Mouse (Mus musculus) CH12.LX (cell line): ENCODE data around the gene Fam187a. TPM values are rescaled to one million over a fixed set of nuclear protein-coding genes. Genes with fewer than 3 reads are reported as not detected.
A peak's percentile ranks its signal among the peaks of the same experiment; 100 is the strongest.

Experiments used
- DNase-seq: peaks from one replicate; pipeline ENCODE4 v3.0.0-alpha.2; 2013; ENCODE audit errors: extremely low read depth
- H3K27ac ChIP-seq: 2 replicates; pipeline ENCODE4 v1.5.1; 2012; ENCODE audit warnings: low read depth, mild to moderate bottlenecking, control low read depth, moderate library complexity; ENCODE audit not compliant: insufficient read depth
- H3K27me3 ChIP-seq: replicated peaks from 2 replicates; pipeline ENCODE3; 2012; ENCODE audit warnings: inconsistent platforms
- H3K36me3 ChIP-seq, 2 experiments: replicated peaks in 1 of 2; 2 replicates each; pipeline versions ENCODE3 to v1.6.1; 2012; ENCODE audit warnings: inconsistent platforms in 1 of 2, low read length in 1 of 2, mild to moderate bottlenecking in 1 of 2, mixed read lengths in 1 of 2, moderate library complexity in 1 of 2; ENCODE audit not compliant: control insufficient read depth in 1 of 2, insufficient read depth in 1 of 2
- H3K4me1 ChIP-seq, 2 experiments: 2 replicates each; pipeline ENCODE4 v1.6.1; 2012; ENCODE audit warnings: inconsistent platforms in 1 of 2, moderate library complexity in 1 of 2; ENCODE audit not compliant: insufficient read depth in 2 of 2, control insufficient read depth in 1 of 2
- H3K4me2 ChIP-seq: 2 replicates; pipeline ENCODE4 v1.6.1; 2012; ENCODE audit warnings: low read depth, mild to moderate bottlenecking, control low read depth; ENCODE audit not compliant: poor library complexity, insufficient read depth, severe bottlenecking
- H3K4me3 ChIP-seq, 3 experiments: fragments of 150-350 bp in 1 of 3; sonication (generic) in 1 of 3; replicated peaks in 1 of 3; 2 replicates each; pipeline versions ENCODE3 to v1.5.1; 2011 to 2012; ENCODE audit warnings: low read depth in 2 of 3, low read length in 2 of 3, mild to moderate bottlenecking in 2 of 3, moderate library complexity in 2 of 3, control low read depth in 1 of 3, improper control_type of control experiment in 1 of 3, inconsistent platforms in 1 of 3, mixed read lengths in 1 of 3; ENCODE audit not compliant: poor library complexity in 1 of 3
- H3K79me2 ChIP-seq: replicated peaks from 2 replicates; pipeline ENCODE4 v1.6.1; 2012; ENCODE audit warnings: mild to moderate bottlenecking, moderate library complexity; ENCODE audit not compliant: control insufficient read depth, poor library complexity, insufficient read depth, severe bottlenecking; ENCODE audit errors: extremely low read depth
- H3K9ac ChIP-seq: 2 replicates; pipeline ENCODE4 v1.6.1; 2012; ENCODE audit warnings: low read depth, mild to moderate bottlenecking, control low read depth, moderate library complexity; ENCODE audit not compliant: insufficient read depth
- H3K9me3 ChIP-seq: replicated peaks from 2 replicates; pipeline ENCODE3; 2012; ENCODE audit warnings: low read length, inconsistent platforms, mixed read lengths
- BHLHE40 ChIP-seq: IDR thresholded peaks from 2 replicates; pipeline ENCODE4 v1.6.1; 2011; ENCODE audit warnings: mild to moderate bottlenecking, low read depth, low read length, improper control_type of control experiment
- CHD2 ChIP-seq: IDR thresholded peaks from 2 replicates; pipeline ENCODE4 v1.6.1; 2011; ENCODE audit warnings: low read length, improper control_type of control experiment
- CTCF ChIP-seq, 2 experiments: IDR thresholded peaks in 1 of 2; conservative IDR thresholded peaks in 1 of 2; 2 replicates each; pipeline ENCODE4 v1.5.1; 2011 to 2012; ENCODE audit warnings: low read depth in 2 of 2, low read length in 2 of 2, improper control_type of control experiment in 1 of 2, inconsistent platforms in 1 of 2, mild to moderate bottlenecking in 1 of 2, moderate library complexity in 1 of 2
- E2F4 ChIP-seq: IDR thresholded peaks from 2 replicates; pipeline ENCODE4 v1.6.1; 2011; ENCODE audit warnings: low read depth, low read length, improper control_type of control experiment; ENCODE audit not compliant: insufficient replicate concordance
- ELF1 ChIP-seq: IDR thresholded peaks from 2 replicates; pipeline ENCODE4 v1.6.1; 2014; ENCODE audit warnings: low read depth, mild to moderate bottlenecking, inconsistent platforms, low read length, improper control_type of control experiment
- ETS1 ChIP-seq: conservative IDR thresholded peaks from 2 replicates; pipeline ENCODE4 v1.6.1; 2012; ENCODE audit warnings: low read depth, mild to moderate bottlenecking, inconsistent platforms, low read length, improper control_type of control experiment, moderate library complexity
- HCFC1 ChIP-seq: IDR thresholded peaks from 2 replicates; pipeline ENCODE4 v1.6.1; 2012; ENCODE audit warnings: low read depth, mild to moderate bottlenecking, inconsistent platforms, low read length, improper control_type of control experiment
- IRF4 ChIP-seq: IDR thresholded peaks from 2 replicates; pipeline ENCODE4 v1.6.1; 2014; ENCODE audit warnings: low read depth, mild to moderate bottlenecking, inconsistent platforms, low read length, improper control_type of control experiment
- KAT2A ChIP-seq: IDR thresholded peaks from 2 replicates; pipeline ENCODE4 v1.6.1; 2012; ENCODE audit warnings: low read length, improper control_type of control experiment, inconsistent platforms; ENCODE audit not compliant: insufficient replicate concordance
- MAFK ChIP-seq: IDR thresholded peaks from 2 replicates; pipeline ENCODE4 v1.6.1; 2011; ENCODE audit warnings: low read length, improper control_type of control experiment; ENCODE audit not compliant: insufficient replicate concordance
- MAX ChIP-seq: IDR thresholded peaks from 2 replicates; pipeline ENCODE4 v1.6.1; 2011; ENCODE audit warnings: low read length, improper control_type of control experiment
- MAZ ChIP-seq: IDR thresholded peaks from 2 replicates; pipeline ENCODE4 v1.6.1; 2012; ENCODE audit warnings: low read depth, mild to moderate bottlenecking, inconsistent platforms, low read length, improper control_type of control experiment, moderate library complexity
- MXI1 ChIP-seq: IDR thresholded peaks from 2 replicates; pipeline ENCODE4 v1.6.1; 2011; ENCODE audit warnings: mild to moderate bottlenecking, low read depth, low read length, improper control_type of control experiment
- NELFE ChIP-seq: IDR thresholded peaks from 2 replicates; pipeline ENCODE4 v1.6.1; 2011; ENCODE audit warnings: low read depth, low read length, improper control_type of control experiment
- NRF1 ChIP-seq: IDR thresholded peaks from 2 replicates; pipeline ENCODE4 v1.6.1; 2014; ENCODE audit warnings: low read depth, mild to moderate bottlenecking, inconsistent platforms, low read length, improper control_type of control experiment, moderate library complexity
- PAX5 ChIP-seq: IDR thresholded peaks from 2 replicates; pipeline ENCODE4 v1.6.1; 2012; ENCODE audit warnings: low read length, inconsistent platforms, mixed read lengths
- POLR2A ChIP-seq: IDR thresholded peaks from 2 replicates; pipeline ENCODE4 v1.6.1; 2011; ENCODE audit warnings: low read depth, mild to moderate bottlenecking, improper control_type of control experiment, low read length
- POLR2AphosphoS2 ChIP-seq: IDR thresholded peaks from 2 replicates; pipeline ENCODE4 v1.6.1; 2011; ENCODE audit warnings: low read depth, low read length, improper control_type of control experiment
- RAD21 ChIP-seq: IDR thresholded peaks from 2 replicates; pipeline ENCODE4 v1.6.1; 2011; ENCODE audit warnings: low read depth, mild to moderate bottlenecking, low read length, improper control_type of control experiment, moderate library complexity
- SIN3A ChIP-seq: IDR thresholded peaks from 2 replicates; pipeline ENCODE4 v1.6.1; 2012; ENCODE audit warnings: low read length, improper control_type of control experiment, inconsistent platforms
- TBP ChIP-seq: conservative IDR thresholded peaks from 2 replicates; pipeline ENCODE4 v1.6.1; 2011; ENCODE audit warnings: low read depth, low read length, improper control_type of control experiment
- TCF12 ChIP-seq: IDR thresholded peaks from 2 replicates; pipeline ENCODE4 v1.6.1; 2014; ENCODE audit warnings: low read depth, mild to moderate bottlenecking, inconsistent platforms, low read length, improper control_type of control experiment
- UBTF ChIP-seq: IDR thresholded peaks from 2 replicates; pipeline ENCODE4 v1.6.1; 2012; ENCODE audit warnings: low read depth, mild to moderate bottlenecking, inconsistent platforms, low read length, improper control_type of control experiment, moderate library complexity
- USF2 ChIP-seq: conservative IDR thresholded peaks from 2 replicates; pipeline ENCODE4 v1.6.1; 2011; ENCODE audit warnings: low read depth, low read length, improper control_type of control experiment
- ZC3H11A ChIP-seq: IDR thresholded peaks from 2 replicates; pipeline ENCODE4 v1.6.1; 2012; ENCODE audit warnings: low read depth, mild to moderate bottlenecking, inconsistent platforms, low read length, improper control_type of control experiment
- ZMIZ1 ChIP-seq: IDR thresholded peaks from 2 replicates; pipeline ENCODE4 v1.6.1; 2012; ENCODE audit warnings: low read depth, mild to moderate bottlenecking, inconsistent platforms, low read length, improper control_type of control experiment
- ZNF384 ChIP-seq: IDR thresholded peaks from 2 replicates; pipeline ENCODE4 v1.6.1; 2012; ENCODE audit warnings: low read depth, low read length, improper control_type of control experiment, inconsistent platforms
- dilution Hi-C: fragments of 300-500 bp; cut with MboI; formaldehyde crosslinking; loops from 2 replicates; pipeline ENCODE4 v1.14.3; 2020; ENCODE audit warnings: low sequenced_read_pairs; ENCODE audit not compliant: extremely low pct_unique_long_range_greater_than_20kb, extremely low pct_ligation_motif_present
- in situ Hi-C: fragments of 300-500 bp; cut with MboI; formaldehyde crosslinking; loops from 3 replicates; pipeline ENCODE4 v1.14.3; 2019; ENCODE audit warnings: low sequenced_read_pairs, low pct_ligation_motif_present, low pct_unique_long_range_greater_than_20kb, mixed read lengths
- polyA plus RNA-seq: library from polyadenylated mRNA; unstranded; fragments of >175 nt; gene quantifications from 2 replicates; pipeline ENCODE4 v1.2.1, GENCODE M21; 2012; ENCODE audit warnings: low read depth; ENCODE audit not compliant: insufficient read length
- total RNA-seq, 2 experiments: library from RNA; depleted of rRNA; stranded (reverse); fragments of 300-350 nt in 1 of 2; fragments of >200 nt in 1 of 2; gene quantifications; 2 replicates each; pipeline ENCODE4 v1.2.3; 2012 to 2014

Gene Fam187a
- total and polyA plus RNA-seq, 3 experiments = not detected

GRCm38 (mm10) chr11:102921491-102921890 is 36.5 kb downstream of the Fam187a start:
- H3K4me2 ChIP-seq = peak overlapping the region; percentile 93
- dilution Hi-C loops = no loop called here
- H3K36me3 ChIP-seq = peaks cover 0 to 38% of the 10 kb centered on the region in 2 experiments
- in situ Hi-C loops = no loop called here
- peak overlapping the region; percentile 69 for H3K27ac ChIP-seq
- peak overlapping the region in 2 of 3 experiments; percentile 16 to 20 for H3K4me3 ChIP-seq
- H3K9ac ChIP-seq = peak overlapping the region; percentile 43
- TF ChIP-seq UBTF = peak; percentile 53
- TF ChIP-seq NELFE = no peak
- peak; percentile 55 for DNase-seq
- no peaks in the 10 kb centered on the region for H3K9me3 ChIP-seq
- peaks cover 76% of the 10 kb centered on the region for H3K79me2 ChIP-seq
- H3K27me3 ChIP-seq = no peaks in the 10 kb centered on the region
- peaks cover 11 to 51% of the 10 kb centered on the region in 2 experiments for H3K4me1 ChIP-seq

- Histone ChIP-seq H3K79me2 (peaks cover 47% of the 10 kb centered on the region), H3K9ac (peak within 1 kb of the TSS; percentile 60), H3K4me3 (peak within 1 kb of the TSS; percentile 71 to 83 (median 82)), H3K4me1 (peaks cover 11 to 36% of the 10 kb centered on the region in 2 experiments), H3K9me3 (peaks cover 2% of the 10 kb centered on the region), H3K27me3 (peaks cover 7% of the 10 kb centered on the region), H3K36me3 (peaks cover 0 to 24% of the 10 kb centered on the region in 2 experiments), H3K4me2 (peak within 1 kb of the TSS; percentile 63), H3K27ac (peak within 1 kb of the TSS; percentile 89)
- TF ChIP-seq ETS1 (no peak), TCF12 (peak; percentile 75), ZC3H11A (no peak), NRF1 (peak; percentile 95), POLR2AphosphoS2 (peak; percentile 79), ELF1 (peak; percentile 83), RAD21 (no peak), HCFC1 (peak; percentile 70), CTCF (conservative IDR thresholded peaks at IDR 0.05 in 1 of 2, IDR thresholded peaks at IDR 0.05 in 1 of 2; ENCODE audit: low read depth in 2 of 2, low read length in 2 of 2) (no peak), CHD2 (peak; percentile 41; the same call in 1 of the 2 replicates), USF2 (no peak), PAX5 (no peak), ZNF384 (no peak), UBTF (no peak), E2F4 (peak; percentile 87; the same call in 1 of the 2 replicates), MAFK (0 out of 2 replicates have a peak, but pooled peaks have one; percentile 30), KAT2A (peak; percentile 36; the same call in 1 of the 2 replicates), ZMIZ1 (peak; percentile 83), SIN3A (peak; percentile 95), POLR2A (peak; percentile 92), NELFE (peak; percentile 88), MXI1 (peak; percentile 86), MAZ (peak; percentile 22; the same call in 1 of the 2 replicates), IRF4 (no peak; the same call in 1 of the 2 replicates), TBP (peak; percentile 53; the same call in 1 of the 2 replicates), BHLHE40 (peak; percentile 24; the same call in 1 of the 2 replicates), MAX (peak; percentile 64; the same call in 1 of the 2 replicates)
- dilution Hi-C loops = no loop called here
- DNase-seq = peak; percentile 100
- in situ Hi-C loops = no loop called here
Observed at GRCm38 (mm10) chr11:102924557-102925350, 39.8 kb downstream of the Fam187a start, which contains the start of gene Kif18b. Kif18b (minus strand) TSS chr11:102925124.
